Mouse (Mus musculus) megakaryocyte, embryonic 14.5 days (primary cell): ENCODE measurements at regions not wholly inside any gene's neighbourhood (a gene's known extent, or its start where the extent isn't known, plus 50 kb on each side); places are given as distances from the start of the nearest gene placed in this dataset.

ENCODE experiments used
- FLI1 ChIP-seq: IDR thresholded peaks from 2 replicates; pipeline ENCODE4 v1.6.1; 2012; ENCODE audit warnings: low read length, inconsistent platforms, mixed read lengths
- GATA1 ChIP-seq: IDR thresholded peaks from 3 replicates; pipeline ENCODE4 v1.6.1; 2012; ENCODE audit warnings: mixed read lengths, low read length, inconsistent platforms, borderline replicate concordance

GRCm38 (mm10) chr13:47695877-47696276, 565.2 kb upstream of the Id4 start:
- TF ChIP-seq GATA1 = no peak
- TF ChIP-seq FLI1 = no peak
